Mouse (Mus musculus) limb, embryonic 14.5 days (tissue): ENCODE data around the gene Lrrc17. TPM values are rescaled to one million over a fixed set of nuclear protein-coding genes. Genes with fewer than 3 reads are reported as not detected.

Experiments used
- ATAC-seq: fragments of 200-750 bp; cut with Nextera tagmentation; 2 replicates; pipeline ENCODE4 v1.8.0; 2017; ENCODE audit warnings: low read depth, moderate number of reproducible peaks, moderate TSS enrichment; ENCODE audit not compliant: low FRiP score
- DNase-seq: peaks from one replicate; pipeline ENCODE4 v3.0.0-alpha.2; 2015; ENCODE audit warnings: low spot score
- H3K27ac ChIP-seq: fragments of 300-500 bp; sonication (generic); replicated peaks from 2 replicates; pipeline ENCODE4 v1.5.1; 2014; ENCODE audit warnings: low read depth, mild to moderate bottlenecking, low read length, moderate library complexity, mixed read lengths
- H3K27me3 ChIP-seq: fragments of 300-500 bp; sonication (generic); 2 replicates; pipeline ENCODE4 v1.6.1; 2014; ENCODE audit warnings: low read length, mixed read lengths; ENCODE audit not compliant: control insufficient read depth, insufficient read depth
- H3K36me3 ChIP-seq: fragments of 300-500 bp; sonication (generic); 2 replicates; pipeline ENCODE4 v1.6.1; 2014; ENCODE audit warnings: mild to moderate bottlenecking, low read length, moderate library complexity, mixed read lengths; ENCODE audit not compliant: control insufficient read depth, insufficient read depth
- H3K4me1 ChIP-seq: fragments of 300-500 bp; sonication (generic); 2 replicates; pipeline ENCODE4 v1.6.1; 2014; ENCODE audit warnings: antibody characterized with exemption, low read length, mixed read lengths; ENCODE audit not compliant: control insufficient read depth, insufficient read depth
- H3K4me2 ChIP-seq: fragments of 300-500 bp; sonication (generic); replicated peaks from 2 replicates; pipeline ENCODE4 v1.6.1; 2014; ENCODE audit warnings: low read depth, mild to moderate bottlenecking, low read length, moderate library complexity; ENCODE audit not compliant: severe bottlenecking
- H3K4me3 ChIP-seq: fragments of 300-500 bp; sonication (generic); replicated peaks from 2 replicates; pipeline ENCODE4 v1.5.1; 2014; ENCODE audit warnings: low read length
- H3K9ac ChIP-seq: fragments of 300-500 bp; sonication (generic); 2 replicates; pipeline ENCODE4 v1.6.1; 2014; ENCODE audit warnings: mild to moderate bottlenecking, low read depth, low read length, moderate library complexity; ENCODE audit not compliant: severe bottlenecking
- H3K9me3 ChIP-seq: fragments of 300-500 bp; sonication (generic); 2 replicates; pipeline ENCODE4 v1.6.1; 2016; ENCODE audit warnings: low read length; ENCODE audit not compliant: control insufficient read depth
- POLR2A ChIP-seq: fragments of 200-500 bp; IDR thresholded peaks from 2 replicates; pipeline ENCODE4 v1.8.0; 2012; ENCODE audit warnings: inconsistent platforms, mild to moderate bottlenecking, moderate library complexity, borderline replicate concordance; ENCODE audit not compliant: insufficient read depth, insufficient read length; ENCODE audit errors: extremely low read depth
- WGBS: fragments of 180-500 bp; shearing (Covaris S2); extraction: QIAGEN DNeasy Blood & Tissue Kit; methylation state at CpG from one replicate; pipeline ENCODE4 v1.1.7; 2014; 5-methylcytosine and 5-hydroxymethylcytosine counted together
- polyA plus RNA-seq, 2 experiments: library from polyadenylated mRNA; depleted of rRNA in 1 of 2; stranded (reverse) in 1 of 2; unstranded in 1 of 2; fragments of >200 nt; fragmentation: Nextera tagmentation in 1 of 2; extraction: Ambion mirVana in 1 of 2; gene quantifications; 2 replicates each; pipeline versions ENCODE4 v1.2.1 to v1.2.3; 2012 to 2014

Lrrc17 gene
- polyA plus RNA-seq, 2 experiments = 102 to 116 TPM

- Histone ChIP-seq H3K27me3 (no peaks in the 10 kb centered on the region), H3K27ac (no peak overlapping the region), H3K4me2 (no peak overlapping the region), H3K9me3 (no peaks in the 10 kb centered on the region), H3K4me3 (no peak overlapping the region), H3K36me3 (no peaks in the 10 kb centered on the region), H3K4me1 (no peaks in the 10 kb centered on the region), H3K9ac (no peak overlapping the region)
- DNase-seq (no peak), ATAC-seq (no peak)
- 75% methylated on average over 3 of the region's 3 CpGs for WGBS
- TF ChIP-seq POLR2A = no peak
Measured at GRCm38 (mm10) chr5:21616450-21617009, 73.2 kb downstream of the Lrrc17 start.

Other genes with a start within 250 kb of the Lrrc17 start
- gene Fgl2, start 170.9 kb upstream of the Lrrc17 start, polyA plus RNA-seq (2012; rRNA removed) = 0.97 and 0.99 TPM in 2 replicates
- gene Fgl2, start 170.9 kb upstream of the Lrrc17 start, polyA plus RNA-seq (2014; fragmentation: Nextera tagmentation; extraction: Ambion mirVana) = 1.5 and 1.8 TPM in 2 replicates
- 0.09 TPM in 2 replicates for gene Ccdc146, start 118.9 kb upstream of the Lrrc17 start, polyA plus RNA-seq (2012; rRNA removed)
- 0.11 and 0.18 TPM in 2 replicates for gene Ccdc146, start 118.9 kb upstream of the Lrrc17 start, polyA plus RNA-seq (2014; fragmentation: Nextera tagmentation; extraction: Ambion mirVana)
- gene Fam185a, start 118.6 kb upstream of the Lrrc17 start, polyA plus RNA-seq (2012; rRNA removed) = 4.4 TPM in 2 replicates
- 4.9 and 5.3 TPM in 2 replicates for gene Fam185a, start 118.6 kb upstream of the Lrrc17 start, polyA plus RNA-seq (2014; fragmentation: Nextera tagmentation; extraction: Ambion mirVana)
- gene Fbxl13, start 102.1 kb downstream of the Lrrc17 start, polyA plus RNA-seq (2012; rRNA removed) = 0.15 and 0.28 TPM in 2 replicates
- gene Fbxl13, start 102.1 kb downstream of the Lrrc17 start, polyA plus RNA-seq (2014; fragmentation: Nextera tagmentation; extraction: Ambion mirVana) = 0.25 and 0.33 TPM in 2 replicates
- gene Armc10, start 102.3 kb downstream of the Lrrc17 start, polyA plus RNA-seq (2012; rRNA removed) = 55.0 and 56.0 TPM in 2 replicates
- gene Armc10, start 102.3 kb downstream of the Lrrc17 start, polyA plus RNA-seq (2014; fragmentation: Nextera tagmentation; extraction: Ambion mirVana) = 44.4 and 49.8 TPM in 2 replicates
- 2.3 and 2.7 TPM in 2 replicates for gene Napepld, start 157.8 kb downstream of the Lrrc17 start, polyA plus RNA-seq (2012; rRNA removed)
- gene Napepld, start 157.8 kb downstream of the Lrrc17 start, polyA plus RNA-seq (2014; fragmentation: Nextera tagmentation; extraction: Ambion mirVana) = 2.1 and 2.2 TPM in 2 replicates
- 63.2 and 80.0 TPM in 2 replicates for gene Pmpcb, start 193.6 kb downstream of the Lrrc17 start, polyA plus RNA-seq (2012; rRNA removed)
- 82.7 and 85.1 TPM in 2 replicates for gene Pmpcb, start 193.6 kb downstream of the Lrrc17 start, polyA plus RNA-seq (2014; fragmentation: Nextera tagmentation; extraction: Ambion mirVana)
- 12.4 and 25.4 TPM in 2 replicates for gene Dnajc2, start 241.7 kb downstream of the Lrrc17 start, polyA plus RNA-seq (2012; rRNA removed)
- 60.2 and 61.1 TPM in 2 replicates for gene Dnajc2, start 241.7 kb downstream of the Lrrc17 start, polyA plus RNA-seq (2014; fragmentation: Nextera tagmentation; extraction: Ambion mirVana)
- 64.9 and 89.1 TPM in 2 replicates for gene Psmc2, start 241.7 kb downstream of the Lrrc17 start, polyA plus RNA-seq (2012; rRNA removed)
- gene Psmc2, start 241.7 kb downstream of the Lrrc17 start, polyA plus RNA-seq (2014; fragmentation: Nextera tagmentation; extraction: Ambion mirVana) = 165 and 174 TPM in 2 replicates